Mouse (Mus musculus): Measurements from ENCODE around the gene Spata32. TPM values are rescaled to one million over a fixed set of nuclear protein-coding genes. Genes with fewer than 3 reads are reported as not detected.
A peak's percentile ranks its signal among the peaks of the same experiment; 100 is the strongest.
"Not testable (repeated sequence)": the region's sequence is repeated elsewhere in the genome, so short reads cannot be mapped to it uniquely, and the experiment has no call there.

The Spata32 gene
- polyA plus RNA-seq, 1 experiment from 2014 or later = not detected

- Histone ChIP-seq H3K9me3 (no peaks in the 10 kb centered on the region), H3K36me3 (replicated peaks) (peaks cover 56% of the 10 kb centered on the region), H3K4me1 (peaks cover 27% of the 10 kb centered on the region), H3K27me3 (replicated peaks; ENCODE audit: low read depth, poor library complexity, severe bottlenecking) (no peaks in the 10 kb centered on the region), H3K27ac (replicated peaks) (no peak overlapping the region), H3K4me3 (no peak overlapping the region)
- 73% methylated on average over 9 of the region's 9 CpGs for WGBS
- DNase-seq (ENCODE audit: low spot score) = no peak
These were observed 19.5 kb upstream of the Spata32 start for GRCm38 (mm10) chr11:103237757-103238156.

GRCm38 (mm10) chr11:103236903-103237302 is 18.7 kb upstream of the Spata32 start:
- Histone ChIP-seq H3K36me3 (replicated peaks) (peaks cover 55% of the 10 kb centered on the region), H3K4me1 (peaks cover 24% of the 10 kb centered on the region), H3K27ac (replicated peaks) (no peak overlapping the region), H3K9me3 (no peaks in the 10 kb centered on the region), H3K27me3 (replicated peaks; ENCODE audit: low read depth, poor library complexity, severe bottlenecking) (no peaks in the 10 kb centered on the region), H3K4me3 (no peak overlapping the region)
- DNase-seq (ENCODE audit: low spot score) = peak; percentile 47
- 84% methylated on average over 10 of the region's 10 CpGs for WGBS

DNA sequence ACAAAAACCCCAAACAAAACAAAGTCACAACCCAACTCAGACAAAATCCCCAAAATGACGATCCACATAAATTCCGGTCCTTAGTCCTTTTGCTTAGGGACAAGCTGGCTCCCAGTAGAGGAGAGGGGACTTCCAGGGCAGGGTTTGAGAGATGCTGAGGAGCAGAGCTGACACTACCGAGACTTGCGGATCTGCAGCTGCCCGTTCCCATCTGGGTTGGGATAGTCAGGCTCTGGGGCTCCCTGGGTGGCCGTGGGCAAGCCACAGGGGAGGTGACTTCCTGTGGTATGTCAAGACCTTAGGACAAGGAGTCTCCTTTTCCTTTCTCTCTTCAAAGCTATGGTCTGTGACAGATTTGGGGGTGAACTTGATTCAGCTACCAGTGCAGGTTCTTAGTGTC is 18.2 kb upstream of the Spata32 start:
- DNase-seq (ENCODE audit: low spot score) = no peak

GRCm38 (mm10) chr11:103235702-103236101 is 17.5 kb upstream of the Spata32 start:
- WGBS = 79% methylated on average over 11 of the region's 11 CpGs
- Histone ChIP-seq H3K4me1 (peaks cover 17% of the 10 kb centered on the region), H3K27me3 (replicated peaks; ENCODE audit: low read depth, poor library complexity, severe bottlenecking) (no peaks in the 10 kb centered on the region), H3K4me3 (no peak overlapping the region), H3K27ac (replicated peaks) (0 out of 2 replicates have a peak overlapping the region, but pooled peaks have one; percentile 44), H3K36me3 (replicated peaks) (peaks cover 57% of the 10 kb centered on the region), H3K9me3 (no peaks in the 10 kb centered on the region)
- no peak for DNase-seq (ENCODE audit: low spot score)

More for the DNA sequence above, 18.2 kb upstream of the Spata32 start:
- Histone ChIP-seq H3K27me3 (replicated peaks; ENCODE audit: low read depth, poor library complexity, severe bottlenecking) (no peaks in the 10 kb centered on the region), H3K36me3 (replicated peaks) (peaks cover 51% of the 10 kb centered on the region), H3K27ac (replicated peaks) (peak overlapping the region; percentile 26; the same call in 1 of the 2 replicates), H3K9me3 (no peaks in the 10 kb centered on the region), H3K4me3 (no peak overlapping the region), H3K4me1 (peaks cover 22% of the 10 kb centered on the region)
- WGBS = 71% methylated on average over 6 of the region's 6 CpGs

GRCm38 (mm10) chr11:103234447-103234846 is 16.2 kb upstream of the Spata32 start:
- no peak for DNase-seq (ENCODE audit: low spot score)
- Histone ChIP-seq H3K36me3 (replicated peaks) (peaks cover 57% of the 10 kb centered on the region), H3K4me3 (no peak overlapping the region), H3K27ac (replicated peaks) (no peak overlapping the region), H3K4me1 (peaks cover 17% of the 10 kb centered on the region), H3K9me3 (no peaks in the 10 kb centered on the region), H3K27me3 (replicated peaks; ENCODE audit: low read depth, poor library complexity, severe bottlenecking) (no peaks in the 10 kb centered on the region)
- WGBS = 70% methylated on average over 1 of the region's 1 CpGs

- DNase-seq (ENCODE audit: low spot score) = peak; percentile 82
- H3K36me3 ChIP-seq (replicated peaks) = peaks cover 54% of the 10 kb centered on the region
- 27% methylated on average over 7 of the region's 7 CpGs for WGBS
- H3K4me3 ChIP-seq = no peak overlapping the region
- no peaks in the 10 kb centered on the region for H3K27me3 ChIP-seq (replicated peaks; ENCODE audit: low read depth, poor library complexity, severe bottlenecking)
- H3K4me1 ChIP-seq = peaks cover 17% of the 10 kb centered on the region
- H3K9me3 ChIP-seq = no peaks in the 10 kb centered on the region
- H3K27ac ChIP-seq (replicated peaks) = 0 out of 2 replicates have a peak overlapping the region, but pooled peaks have one; percentile 35
These were observed 14.7 kb upstream of the Spata32 start for GRCm38 (mm10) chr11:103232966-103233365.

- Histone ChIP-seq H3K27me3 (replicated peaks; ENCODE audit: low read depth, poor library complexity, severe bottlenecking) (no peaks in the 10 kb centered on the region), H3K9me3 (no peaks in the 10 kb centered on the region), H3K4me3 (no peak overlapping the region), H3K4me1 (peaks cover 16% of the 10 kb centered on the region), H3K36me3 (replicated peaks) (peaks cover 53% of the 10 kb centered on the region), H3K27ac (replicated peaks) (no peak overlapping the region)
- 93% methylated on average over 7 of the region's 7 CpGs for WGBS
- DNase-seq (ENCODE audit: low spot score) = no peak
These were observed 13.1 kb upstream of the Spata32 start for GRCm38 (mm10) chr11:103231367-103231766.

DNA sequence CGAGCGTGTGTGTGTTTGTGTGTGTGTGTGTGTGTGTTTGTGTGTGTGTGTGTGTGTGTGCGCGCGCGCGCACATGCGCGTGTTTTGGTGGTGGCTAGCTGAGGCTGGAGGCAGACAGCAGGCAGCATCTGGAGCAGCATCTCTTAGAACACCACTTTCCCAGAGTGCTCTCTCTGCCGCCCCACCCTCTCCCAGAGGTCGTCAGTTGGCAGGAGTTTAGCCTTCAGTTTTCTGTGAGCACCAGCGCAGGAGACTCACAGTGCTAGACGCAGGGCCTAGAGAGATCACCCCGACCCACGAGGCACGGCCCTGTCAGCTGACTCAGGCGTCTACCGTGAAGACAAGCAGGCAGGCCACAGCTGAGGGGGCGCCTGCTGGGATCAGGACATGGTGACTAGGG is 12.4 kb upstream of the Spata32 start:
- Histone ChIP-seq H3K27ac (replicated peaks) (no peak overlapping the region), H3K36me3 (replicated peaks) (peaks cover 56% of the 10 kb centered on the region), H3K9me3 (no peaks in the 10 kb centered on the region), H3K27me3 (replicated peaks; ENCODE audit: low read depth, poor library complexity, severe bottlenecking) (no peaks in the 10 kb centered on the region), H3K4me1 (peaks cover 12% of the 10 kb centered on the region), H3K4me3 (no peak overlapping the region)
- no peak for DNase-seq (ENCODE audit: low spot score)
- 90% methylated on average over 19 of the region's 19 CpGs for WGBS

DNA sequence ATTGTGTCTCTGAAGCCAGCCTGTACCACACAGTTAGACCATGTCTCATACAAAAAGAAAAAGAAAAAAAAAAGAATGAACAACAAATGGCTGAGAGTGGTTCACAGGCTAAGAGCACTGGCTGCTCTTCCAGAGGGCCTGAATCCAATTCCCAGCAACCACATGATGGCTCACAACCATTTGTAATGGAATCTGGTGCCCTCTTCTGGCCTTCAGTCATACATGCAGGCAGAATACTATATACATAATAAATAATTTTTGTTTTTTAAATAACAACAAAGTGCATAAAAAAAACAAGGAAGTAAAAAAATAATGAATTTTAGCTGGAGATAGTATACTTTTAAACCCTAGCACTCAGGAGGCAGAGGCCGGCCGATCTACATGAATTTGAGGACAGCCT is 11.4 kb upstream of the Spata32 start:
- Histone ChIP-seq H3K27me3 (replicated peaks; ENCODE audit: low read depth, poor library complexity, severe bottlenecking) (no peaks in the 10 kb centered on the region), H3K4me3 (no peak overlapping the region; the same call in 1 of the 2 replicates), H3K36me3 (replicated peaks) (peaks cover 66% of the 10 kb centered on the region), H3K4me1 (peaks cover 21% of the 10 kb centered on the region), H3K9me3 (no peaks in the 10 kb centered on the region), H3K27ac (replicated peaks) (no peak overlapping the region)
- DNase-seq (ENCODE audit: low spot score) = no peak
- 96% methylated on average over 2 of the region's 2 CpGs for WGBS

GRCm38 (mm10) chr11:103223951-103224456 is 5.8 kb upstream of the Spata32 start:
- peak overlapping the region; percentile 74 for H3K27ac ChIP-seq (replicated peaks)
- peaks cover 88% of the 10 kb centered on the region for H3K36me3 ChIP-seq (replicated peaks)
- H3K27me3 ChIP-seq (replicated peaks; ENCODE audit: low read depth, poor library complexity, severe bottlenecking) = peaks cover 20% of the 10 kb centered on the region
- no peak overlapping the region for H3K4me3 ChIP-seq
- no peak for DNase-seq (ENCODE audit: low spot score)
- peaks cover 18% of the 10 kb centered on the region for H3K4me1 ChIP-seq
- WGBS = 60% methylated on average over 18 of the region's 18 CpGs
- no peaks in the 10 kb centered on the region for H3K9me3 ChIP-seq

- Histone ChIP-seq H3K36me3 (replicated peaks) (peaks cover 83% of the 10 kb centered on the region), H3K27ac (replicated peaks) (0 out of 2 replicates have a peak overlapping the region, but pooled peaks have one; percentile 74), H3K27me3 (replicated peaks; ENCODE audit: low read depth, poor library complexity, severe bottlenecking) (peaks cover 26% of the 10 kb centered on the region), H3K4me1 (peaks cover 21% of the 10 kb centered on the region), H3K4me3 (no peak overlapping the region), H3K9me3 (no peaks in the 10 kb centered on the region)
- DNase-seq (ENCODE audit: low spot score) = no peak
- 90% methylated on average over 10 of the region's 10 CpGs for WGBS
These were observed 5.2 kb upstream of the Spata32 start for GRCm38 (mm10) chr11:103223444-103223843.

DNA sequence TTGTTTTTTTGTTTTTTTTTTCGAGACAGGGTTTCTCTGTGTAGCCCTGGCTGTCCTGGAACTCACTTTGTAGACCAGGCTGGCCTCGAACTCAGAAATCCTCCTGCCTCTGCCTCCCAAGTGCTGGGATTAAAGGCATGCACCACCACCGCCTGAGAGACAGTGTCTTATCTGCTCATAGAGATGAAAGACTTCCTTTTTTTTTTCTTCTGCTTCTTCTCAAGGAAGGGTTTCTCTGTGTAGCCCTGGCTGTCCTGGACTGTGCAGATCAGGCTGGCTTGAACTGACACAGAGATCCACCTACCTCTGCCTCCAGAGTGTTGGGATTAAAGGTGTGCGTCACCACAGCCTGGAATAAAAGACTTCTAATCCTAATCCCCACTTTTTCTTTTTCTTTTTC is 4.5 kb upstream of the Spata32 start:
- 91% methylated on average over 4 of the region's 4 CpGs for WGBS
- H3K4me3 ChIP-seq; DNase-seq (ENCODE audit: low spot score); H3K9me3 ChIP-seq; H3K27ac ChIP-seq (replicated peaks): not testable (repeated sequence)
- H3K36me3 ChIP-seq (replicated peaks) = peaks cover 79% of the 10 kb centered on the region
- H3K27me3 ChIP-seq (replicated peaks; ENCODE audit: low read depth, poor library complexity, severe bottlenecking) = peaks cover 33% of the 10 kb centered on the region
- H3K4me1 ChIP-seq = peaks cover 28% of the 10 kb centered on the region

GRCm38 (mm10) chr11:103221437-103221836 is 3.2 kb upstream of the Spata32 start:
- Histone ChIP-seq H3K27me3 (replicated peaks; ENCODE audit: low read depth, poor library complexity, severe bottlenecking) (peaks cover 46% of the 10 kb centered on the region), H3K27ac (replicated peaks) (no peak overlapping the region), H3K36me3 (replicated peaks) (peaks cover 66% of the 10 kb centered on the region), H3K4me3 (no peak overlapping the region), H3K4me1 (peaks cover 32% of the 10 kb centered on the region), H3K9me3 (no peaks in the 10 kb centered on the region)
- DNase-seq (ENCODE audit: low spot score) = no peak
- 91% methylated on average over 6 of the region's 6 CpGs for WGBS
